Mouse (Mus musculus): ENCODE results near the gene Tgm4. TPM values are rescaled to one million over a fixed set of nuclear protein-coding genes. Genes with fewer than 3 reads are reported as not detected.

Tgm4 gene
- total RNA-seq (2021) = 1 to 10 TPM; 1.3 to 2.2 TPM

DNA sequence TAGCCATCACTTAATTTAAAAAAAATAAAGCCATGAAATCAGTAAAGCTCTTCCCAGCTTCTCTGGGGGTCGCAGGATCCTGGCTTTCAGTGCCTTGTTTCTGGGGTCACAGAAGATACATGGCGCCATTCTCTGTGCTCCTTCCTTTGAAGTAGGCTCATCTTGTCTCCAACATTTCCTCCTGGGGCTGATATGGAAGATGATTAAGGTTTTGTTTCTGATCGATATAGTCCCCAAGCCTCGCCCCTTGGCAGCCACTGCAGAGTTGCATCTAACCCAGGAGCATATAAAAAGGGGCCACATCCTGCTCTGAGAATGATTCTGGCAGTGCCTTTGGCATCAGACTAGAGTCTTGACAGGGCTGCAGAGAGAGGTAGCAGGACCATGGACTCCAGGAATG lies at the start of gene Tgm4:
Gene Tgm4 (plus strand): TSS at position 301 of the 400 bp plus-strand sequence.
- DNase-seq (ENCODE audit: low spot score in 2 of 2) = no peak
- intact Hi-C loops (cut with DNase I) = no loop called here

DNA sequence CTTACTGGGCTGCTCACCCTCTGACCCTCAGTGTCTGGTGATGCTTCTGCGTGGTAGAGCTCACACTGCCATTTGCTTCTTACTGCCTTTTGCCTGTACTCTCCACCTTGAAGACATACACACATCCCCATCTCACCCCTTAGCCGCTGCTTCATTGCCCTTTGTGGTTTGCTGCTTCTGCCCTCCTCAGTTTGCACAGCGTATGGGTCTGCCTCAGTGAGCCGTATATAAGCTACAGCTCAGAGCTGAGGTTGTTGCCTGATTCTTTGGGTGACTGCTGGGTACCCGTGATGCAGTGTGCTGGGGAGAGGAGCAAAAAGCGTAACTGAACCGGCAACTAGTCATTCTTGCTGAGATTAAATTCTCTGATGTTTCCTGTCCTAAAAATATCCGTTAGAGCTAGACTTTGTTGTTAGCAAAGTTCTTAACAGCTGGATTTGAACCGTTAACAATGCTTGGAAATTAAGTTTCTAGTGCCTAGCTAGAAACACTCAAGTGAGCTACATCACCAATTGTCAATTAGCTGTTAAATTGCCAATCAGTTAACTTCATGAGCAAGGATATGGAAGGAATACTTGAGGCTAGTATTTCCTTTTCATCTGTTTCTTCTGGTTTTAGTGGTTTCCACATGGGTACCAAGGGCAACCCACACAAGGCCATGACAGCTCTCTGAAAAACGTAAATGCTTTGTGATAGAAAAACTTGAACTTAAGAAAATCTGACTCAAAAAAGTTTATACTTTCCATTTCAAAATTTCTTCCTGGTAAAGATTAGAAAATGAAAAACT lies 35.9 kb upstream of the Tgm4 start:
- intact Hi-C loops (cut with DNase I) = no loop called here
- no peak for DNase-seq (ENCODE audit: low spot score in 2 of 2)

DNA sequence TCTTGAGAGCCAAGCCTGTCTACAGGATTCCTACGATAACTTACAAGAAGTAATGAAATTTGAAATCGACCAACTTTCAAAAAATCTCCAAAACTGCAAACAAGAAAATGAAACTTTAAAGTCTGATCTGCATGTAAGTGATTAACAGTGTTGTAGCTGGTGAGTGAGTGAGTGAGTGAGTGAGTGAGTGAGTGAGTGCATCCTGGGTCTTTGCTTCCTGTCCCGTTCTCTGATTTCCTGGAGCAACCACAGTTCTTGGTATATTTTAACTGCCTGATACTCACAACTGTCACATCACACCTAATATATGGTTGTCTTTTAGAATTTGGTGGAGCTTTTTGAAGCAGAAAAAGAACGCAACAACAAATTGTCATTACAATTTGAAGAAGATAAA lies 35.3 kb upstream of the Tgm4 start:
- DNase-seq (ENCODE audit: low spot score in 2 of 2) = no peak
- intact Hi-C loops (cut with DNase I) = no loop called here

DNA sequence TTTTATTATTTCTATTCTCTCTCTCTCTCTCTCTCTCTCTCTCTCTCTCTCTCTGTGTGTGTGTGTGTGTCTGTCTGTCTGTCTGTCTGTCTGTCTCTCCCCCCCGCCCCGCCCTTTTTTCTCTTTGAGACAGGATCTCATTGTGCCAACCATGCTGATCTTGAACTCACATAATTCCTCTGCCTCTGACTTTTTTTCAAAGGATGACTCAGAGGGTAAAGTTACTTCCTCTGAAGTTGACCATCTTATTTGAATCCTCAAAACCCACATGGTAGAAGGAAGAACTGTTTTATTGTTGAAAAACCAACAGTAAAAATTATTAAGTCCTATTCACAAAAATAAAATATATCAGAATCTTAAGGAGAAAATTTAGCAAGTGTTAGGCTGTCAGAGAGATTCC lies 29.8 kb upstream of the Tgm4 start:
- intact Hi-C loops (cut with DNase I) = loop anchor here (5.0 kb wide), 1 partner anchor 48 kb away; no protein-coding TSS in a partner anchor
- no peak for DNase-seq (ENCODE audit: low spot score in 2 of 2)

DNA sequence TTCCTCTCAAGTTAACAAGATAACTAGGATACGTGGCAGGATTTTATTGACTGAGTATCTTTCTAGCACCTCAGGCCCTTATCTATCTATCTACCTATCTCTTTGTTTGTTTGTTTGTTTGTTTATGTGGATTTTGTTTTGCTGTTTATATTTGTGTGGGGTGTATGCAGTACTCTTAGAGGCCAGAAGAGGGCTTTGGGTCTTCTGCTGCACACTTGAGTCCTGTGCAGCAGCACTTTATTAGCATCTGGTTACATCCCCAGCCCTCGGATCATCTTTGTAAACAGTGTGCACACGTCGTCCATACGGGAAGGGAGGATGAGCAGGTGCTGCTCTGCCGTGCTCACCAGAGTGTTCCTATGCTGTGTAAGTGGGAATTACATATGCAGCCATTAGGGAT lies 28.5 kb upstream of the Tgm4 start:
- intact Hi-C loops (cut with DNase I) = no loop called here
- DNase-seq (ENCODE audit: low spot score in 2 of 2) = no peak

DNA sequence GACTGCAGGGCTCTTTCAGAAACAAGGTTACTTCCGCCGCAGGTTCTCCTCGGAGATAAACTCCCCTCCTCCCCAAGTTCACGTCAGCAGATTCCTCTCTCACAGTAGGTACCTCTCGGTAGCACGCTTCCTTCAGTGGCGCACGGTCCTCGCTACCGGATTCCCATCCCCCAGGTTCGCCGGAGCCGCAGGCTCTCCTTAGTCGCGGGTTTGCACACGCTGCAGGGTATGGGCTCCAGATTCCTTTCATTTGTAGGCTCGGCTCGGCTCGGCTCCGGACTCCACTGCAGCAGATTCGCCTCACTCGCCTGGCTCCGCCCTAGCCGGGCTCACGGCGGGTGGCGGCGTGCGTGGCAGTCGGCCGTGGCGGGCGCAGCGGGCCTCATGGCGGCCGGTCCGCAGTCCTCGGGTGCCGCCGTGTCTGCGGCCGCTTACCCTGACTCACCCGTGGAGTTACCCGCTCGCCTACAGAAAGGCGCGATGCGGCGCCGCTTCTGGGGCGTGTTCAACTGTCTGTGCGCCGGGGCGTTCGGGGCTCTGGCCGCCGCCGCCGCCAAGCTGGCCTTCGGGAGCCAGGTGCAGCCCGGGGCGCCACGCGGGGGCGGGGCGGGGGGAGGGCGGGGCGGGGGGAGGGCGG lies 13.4 kb upstream of the Tgm4 start, which contains the start of gene Tmem42:
Gene Tmem42 (plus strand): TSS at position 332 of the 637 bp plus-strand sequence.
- DNase-seq (ENCODE audit: low spot score in 2 of 2) = peak; percentile 89 to 90
- intact Hi-C loops (cut with DNase I) = loop anchor here (2.0 to 5.0 kb wide), 2 partner anchors 70 to 91 kb away; partner anchors contain the start of genes 1110059G10Rik, Exosc7, Kif15 and Zdhhc3

DNA sequence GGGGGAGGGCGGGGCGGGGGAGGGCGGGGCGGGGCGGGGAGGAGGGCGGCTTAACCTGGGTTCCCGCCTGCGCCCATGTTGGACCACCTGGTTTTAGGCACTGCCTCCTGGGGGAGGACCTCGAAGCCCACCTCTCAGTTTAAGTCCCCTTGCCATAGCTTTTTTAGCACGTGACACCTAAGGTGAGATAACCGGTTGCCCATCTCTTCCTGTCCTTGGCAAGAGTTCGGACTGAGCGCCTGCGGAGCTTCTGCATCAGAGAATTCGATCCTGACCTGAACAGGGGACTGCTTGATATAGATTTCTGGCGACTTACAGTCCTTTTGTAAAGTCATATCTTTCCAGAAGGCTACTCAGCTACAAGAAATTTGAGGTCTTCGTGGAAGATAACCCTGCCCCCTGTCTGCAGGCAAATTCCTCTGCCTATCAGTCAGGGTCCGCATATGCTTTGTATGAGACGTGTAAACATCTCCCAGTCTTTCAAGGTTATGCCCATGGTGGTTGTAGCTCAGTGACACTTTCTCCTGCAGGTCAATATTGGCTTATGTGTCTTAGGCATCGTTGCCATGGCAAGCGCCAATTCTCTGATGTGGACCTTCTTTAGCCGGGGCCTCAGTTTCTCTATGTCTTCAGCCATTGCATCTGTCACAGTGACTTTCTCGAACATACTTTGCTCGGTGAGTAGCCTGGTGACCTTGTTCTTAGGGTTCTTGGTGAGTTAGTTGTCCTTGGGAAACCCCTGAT lies 12.7 kb upstream of the Tgm4 start:
- intact Hi-C loops (cut with DNase I) = loop anchor here (2.0 to 5.0 kb wide), 2 partner anchors 71 to 90 kb away; partner anchors contain the start of genes 1110059G10Rik, Exosc7, Kif15 and Zdhhc3
- peak; percentile 23 to 28 for DNase-seq (ENCODE audit: low spot score in 2 of 2)

DNA sequence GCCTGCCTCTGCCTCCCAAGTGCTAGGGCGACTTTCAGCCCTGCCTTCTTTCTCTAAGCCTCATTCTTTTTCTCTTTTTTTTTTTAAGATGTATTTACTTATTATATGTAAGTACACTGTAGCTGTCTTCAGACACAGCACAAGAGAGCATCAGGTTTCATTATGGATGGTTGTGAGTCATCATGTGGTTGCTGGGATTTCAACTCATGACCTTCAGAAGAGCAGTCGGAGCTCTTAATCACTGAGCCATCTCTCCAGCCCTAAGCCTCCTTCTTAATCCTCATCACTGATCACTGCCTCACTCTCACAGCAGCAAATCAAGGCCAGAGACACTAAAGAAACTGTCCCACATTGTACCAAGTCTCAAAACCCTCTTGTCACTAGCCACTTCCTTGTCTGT lies 10.3 kb upstream of the Tgm4 start:
- intact Hi-C loops (cut with DNase I) = loop anchor here (5.0 kb wide), 1 partner anchor 88 kb away; the partner anchor contains the start of genes Exosc7 and Zdhhc3
- DNase-seq (ENCODE audit: low spot score in 2 of 2) = no peak

DNA sequence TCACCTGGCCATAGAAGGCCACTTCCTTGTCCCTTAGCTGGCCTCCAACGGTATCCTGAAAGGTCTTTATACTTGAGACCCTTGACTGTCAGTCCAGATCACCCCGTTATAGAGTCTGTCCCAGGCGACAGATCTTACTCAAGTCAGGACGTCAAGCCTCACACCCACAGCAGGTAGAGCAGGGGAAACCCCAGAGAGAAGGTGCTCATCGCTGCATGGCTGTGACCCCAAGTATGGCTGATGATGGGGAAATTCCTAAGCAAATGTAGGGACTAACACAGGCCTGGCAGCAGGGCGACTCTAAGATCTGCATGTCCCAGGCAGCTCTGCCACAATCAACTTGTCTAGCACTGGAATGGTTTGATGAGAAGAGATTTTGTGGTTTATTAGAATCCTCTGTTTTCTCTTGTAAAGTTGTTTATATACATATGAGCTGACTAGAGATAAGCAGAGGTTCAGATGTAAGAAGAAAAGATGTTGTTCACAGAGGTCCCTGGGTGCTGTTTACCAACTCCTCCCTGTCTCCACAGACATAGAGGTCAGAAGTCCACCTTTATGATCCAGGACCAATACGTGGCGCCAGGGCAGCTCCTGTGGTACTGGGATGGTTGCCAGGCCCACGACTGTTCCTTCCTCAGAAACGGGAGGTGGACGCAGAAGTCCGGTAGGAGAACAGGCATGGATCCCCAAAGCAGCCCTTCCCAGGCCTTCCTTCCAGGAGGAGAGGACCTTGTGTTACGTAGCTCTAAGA lies 2.9 kb upstream of the Tgm4 start:
- intact Hi-C loops (cut with DNase I) = no loop called here
- no peak for DNase-seq (ENCODE audit: low spot score in 2 of 2)

DNA sequence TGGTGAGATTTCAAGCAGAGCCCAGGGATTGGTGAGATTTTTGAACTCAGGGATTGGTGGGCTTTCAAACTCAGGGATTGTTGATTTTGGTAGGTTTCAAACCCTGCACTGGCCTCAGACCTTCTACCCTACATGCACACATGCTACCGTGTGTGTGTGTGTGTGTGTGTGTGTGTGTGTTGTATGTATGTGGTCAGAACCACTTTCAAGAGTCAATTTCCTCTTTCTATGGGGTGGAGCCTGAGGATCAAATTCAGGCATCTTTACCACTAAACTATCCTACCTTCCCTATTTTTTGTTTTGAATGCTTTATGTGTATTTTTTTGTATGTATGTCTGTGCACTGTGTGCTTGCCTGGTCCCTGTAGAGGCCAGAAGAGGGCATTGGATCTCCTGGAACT lies 13.1 kb downstream of the Tgm4 start:
- intact Hi-C loops (cut with DNase I) = no loop called here
- DNase-seq (ENCODE audit: low spot score in 2 of 2) = no peak

DNA sequence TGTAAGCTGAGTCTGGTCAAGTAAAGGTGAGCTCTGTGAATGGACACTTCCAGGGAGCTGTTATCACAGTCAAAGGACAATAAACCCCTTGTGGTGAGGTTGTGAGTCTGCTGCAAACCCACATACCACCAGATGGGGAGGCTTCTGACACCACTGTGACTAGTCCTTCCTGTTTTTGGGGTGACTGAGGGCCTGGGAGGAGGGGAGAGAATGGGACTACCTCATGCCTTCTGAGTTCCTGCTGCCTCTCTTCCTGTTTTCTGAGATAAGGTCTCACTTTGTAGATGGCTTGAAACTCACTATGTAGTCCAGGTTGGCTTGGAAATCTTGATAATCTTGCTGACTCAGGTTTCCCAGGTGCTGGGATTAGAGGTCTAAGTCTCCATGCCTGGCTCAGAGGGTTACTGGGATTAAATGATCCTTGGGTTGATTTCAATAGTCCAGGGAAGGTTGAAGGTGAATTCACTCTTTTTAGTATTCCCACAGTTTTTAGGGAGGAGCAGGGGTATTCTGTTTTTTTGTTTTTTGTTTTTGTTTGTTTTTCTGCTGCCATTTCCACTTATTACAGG lies 24.3 kb downstream of the Tgm4 start:
- no peak for DNase-seq (ENCODE audit: low spot score in 2 of 2)
- intact Hi-C loops (cut with DNase I) = no loop called here

DNA sequence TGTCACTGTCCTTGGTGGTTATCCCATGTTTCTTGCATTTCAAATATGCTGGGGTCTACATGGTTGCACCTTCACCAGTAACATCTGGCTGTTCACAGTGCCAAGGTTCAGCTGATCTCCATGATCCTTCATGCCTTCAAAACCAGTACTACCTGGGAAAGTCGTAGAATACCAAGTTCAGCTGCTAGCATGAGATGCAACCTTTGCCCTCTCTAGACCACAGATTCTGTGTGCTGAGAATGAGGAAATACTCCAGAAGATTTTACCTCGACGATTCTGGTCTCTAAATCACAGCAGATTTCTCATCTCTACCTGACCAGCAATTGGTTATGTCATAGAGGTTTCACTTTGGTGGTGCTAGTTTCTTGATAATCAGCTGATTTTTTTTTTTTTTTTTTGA lies 25.6 kb downstream of the Tgm4 start:
- intact Hi-C loops (cut with DNase I) = no loop called here
- no peak for DNase-seq (ENCODE audit: low spot score in 2 of 2)

DNA sequence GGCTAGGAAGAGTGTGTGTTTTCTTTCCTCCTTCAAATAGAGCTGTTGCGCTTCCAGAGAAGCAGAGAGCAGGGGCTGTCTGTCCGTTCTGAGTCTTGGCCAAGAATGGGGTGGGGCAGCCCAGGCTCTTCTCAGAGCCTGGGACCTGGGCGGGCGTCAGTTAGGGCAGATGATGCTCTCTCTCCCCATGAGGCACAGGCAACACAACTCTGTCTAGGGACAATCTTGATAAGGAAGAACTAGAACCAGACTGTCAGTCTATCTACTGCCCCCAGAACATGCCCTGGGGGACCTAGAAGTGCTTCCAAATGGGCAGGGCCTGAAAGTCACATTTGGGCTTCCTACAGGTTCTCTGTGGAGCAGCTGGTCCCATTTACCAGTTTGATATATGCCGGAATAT lies 44.6 kb downstream of the Tgm4 start:
- no peak for DNase-seq (ENCODE audit: low spot score in 2 of 2)
- intact Hi-C loops (cut with DNase I) = no loop called here

DNA sequence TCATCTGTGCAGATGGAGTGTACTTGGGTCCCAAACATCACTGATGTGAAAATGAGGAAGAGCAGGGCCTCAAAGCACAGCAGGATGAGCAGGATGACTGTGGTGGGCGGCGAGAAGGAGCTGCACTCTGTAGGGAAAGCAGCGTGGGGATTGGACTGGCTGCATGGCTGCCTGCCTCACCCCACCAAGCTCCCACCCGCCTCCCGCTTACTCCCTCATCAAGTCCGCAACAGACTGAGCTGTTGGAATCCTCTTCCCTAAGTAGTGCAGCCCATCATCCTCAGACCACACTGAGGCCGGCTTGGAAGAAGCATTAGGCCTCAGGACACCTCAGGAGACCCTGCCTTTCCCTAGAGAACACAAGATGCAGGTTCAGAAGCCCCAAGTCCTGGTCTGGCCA lies 45.8 kb downstream of the Tgm4 start:
- peak in 1 of 2 experiments; percentile 30 for DNase-seq (ENCODE audit: low spot score in 2 of 2)
- intact Hi-C loops (cut with DNase I) = no loop called here

DNA sequence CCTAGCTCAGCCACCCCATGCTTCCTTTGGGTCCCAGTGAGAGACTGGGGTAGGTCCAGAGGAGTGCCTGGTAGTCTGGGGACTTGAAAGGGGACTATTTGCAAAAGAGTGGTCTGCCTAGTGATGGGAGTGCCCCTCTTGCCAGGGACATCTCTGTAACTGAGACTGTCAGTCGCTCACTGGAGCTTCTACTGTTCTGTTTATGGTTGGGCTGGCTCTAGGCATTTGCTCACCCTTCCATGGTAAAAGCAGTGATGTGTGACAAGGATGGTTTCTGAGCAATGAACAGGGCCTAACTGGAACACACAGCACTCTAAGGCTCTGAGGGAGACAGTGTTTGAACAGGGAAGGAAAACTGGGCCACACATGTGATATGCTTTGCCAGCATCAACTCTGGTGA lies 46.3 kb downstream of the Tgm4 start:
- intact Hi-C loops (cut with DNase I) = no loop called here
- DNase-seq (ENCODE audit: low spot score in 2 of 2) = no peak

DNA sequence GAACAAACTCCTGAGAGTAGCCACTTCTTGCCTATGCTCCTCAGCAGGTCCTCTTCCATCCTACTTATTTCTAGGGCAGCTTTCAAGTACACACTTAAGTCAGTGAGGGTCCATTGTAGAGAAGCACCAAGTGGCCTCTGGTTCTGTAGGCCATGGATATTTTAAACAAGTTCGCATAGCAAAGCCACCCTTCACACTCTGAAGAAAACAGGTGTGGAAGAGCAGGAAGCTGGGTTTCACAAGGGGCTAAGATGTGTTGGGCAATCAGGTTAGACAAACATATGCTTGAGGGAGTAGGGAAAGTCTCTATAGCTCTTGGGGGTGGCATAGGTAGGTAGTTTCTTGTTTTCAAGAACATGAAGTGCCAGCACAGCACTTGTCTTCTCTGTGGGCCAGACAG lies 50.8 kb downstream of the Tgm4 start:
- no peak for DNase-seq (ENCODE audit: low spot score in 2 of 2)
- intact Hi-C loops (cut with DNase I) = no loop called here

DNA sequence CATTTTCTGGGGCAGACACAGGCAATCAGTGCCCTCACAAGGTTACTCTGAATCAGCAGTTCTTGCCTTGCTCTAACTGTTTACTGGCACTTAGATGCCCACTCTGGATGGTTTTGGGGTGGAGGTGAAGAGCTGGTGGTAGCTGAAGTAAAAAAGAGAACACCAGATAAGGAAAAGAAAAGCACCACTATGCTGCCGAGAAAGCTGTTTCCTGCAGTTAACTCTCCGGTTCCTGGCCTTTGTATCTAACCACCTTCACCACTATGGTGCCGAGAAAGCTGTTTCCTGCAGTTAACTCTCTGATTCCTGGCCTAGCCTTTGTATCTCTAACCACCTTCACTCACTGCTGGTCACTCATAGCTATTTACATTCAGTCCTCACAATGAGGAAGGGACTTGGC lies 53.0 kb downstream of the Tgm4 start:
- no peak for DNase-seq (ENCODE audit: low spot score in 2 of 2)
- intact Hi-C loops (cut with DNase I) = no loop called here

DNA sequence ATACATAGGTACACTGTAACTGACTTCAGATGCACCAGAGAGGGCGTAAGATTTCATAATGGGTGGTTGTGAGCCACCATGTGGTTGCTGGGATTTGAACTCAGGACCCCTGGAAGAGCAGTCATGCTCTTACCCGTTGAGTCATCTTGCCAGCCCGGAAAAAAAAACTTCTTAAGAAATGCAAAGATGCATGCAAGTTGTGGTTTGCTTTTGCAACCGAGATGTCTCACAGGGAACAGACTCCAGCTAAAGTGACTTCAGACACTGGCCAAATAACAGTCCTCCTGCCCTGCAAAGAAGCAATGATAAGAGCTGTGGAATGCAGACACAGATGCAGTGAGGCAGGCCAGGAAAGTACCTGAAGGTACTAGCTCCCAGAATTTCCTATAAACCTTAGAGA lies 56.3 kb downstream of the Tgm4 start:
- intact Hi-C loops (cut with DNase I) = no loop called here
- DNase-seq (ENCODE audit: low spot score in 2 of 2) = no peak

All from left cerebral cortex, postnatal 25 days (tissue).